Mouse (Mus musculus): Measurements from ENCODE around the gene Nsdhl. TPM values are rescaled to one million over a fixed set of nuclear protein-coding genes. Genes with fewer than 3 reads are reported as not detected.
A peak's percentile ranks its signal among the peaks of the same experiment; 100 is the strongest.

Nsdhl gene
- polyA plus RNA-seq, 1 experiment from 2014 or later = 55.8 TPM

- no peaks in the 10 kb centered on the region for H3K4me1 ChIP-seq (ENCODE audit: control insufficient read depth, insufficient read depth, low read length)
- WGBS = 15% methylated on average over 14 of the region's 14 CpGs
- peak overlapping the region; percentile 48 for H3K4me2 ChIP-seq (ENCODE audit: low read length)
- H3K27ac ChIP-seq (ENCODE audit: low read length) = no peak overlapping the region
- no peaks in the 10 kb centered on the region for H3K9me3 ChIP-seq (replicated peaks; ENCODE audit: control insufficient read depth, low read length, poor library complexity, severe bottlenecking)
- no peaks in the 10 kb centered on the region for H3K27me3 ChIP-seq (ENCODE audit: control insufficient read depth, insufficient read depth, low read depth, low read length)
- H3K4me3 ChIP-seq (ENCODE audit: low read depth, low read length) = peak overlapping the region; percentile 26
- no peaks in the 10 kb centered on the region for H3K36me3 ChIP-seq (ENCODE audit: control insufficient read depth, insufficient read depth, low read length)
- H3K9ac ChIP-seq (ENCODE audit: low read depth, low read length) = no peak overlapping the region
- ATAC-seq = no peak
Measured at GRCm38 (mm10) chrX:72987520-72987905, 69.2 kb downstream of the Nsdhl start.

- WGBS = 92% methylated on average over 3 of the region's 3 CpGs
Measured at GRCm38 (mm10) chrX:72988431-72988830, 70.1 kb downstream of the Nsdhl start.

GRCm38 (mm10) chrX:72990581-72990980, 72.2 kb downstream of the Nsdhl start:
- WGBS = 70% methylated on average over 3 of the region's 3 CpGs
- no peak overlapping the region for H3K9ac ChIP-seq (ENCODE audit: low read depth, low read length)
- no peak overlapping the region for H3K4me2 ChIP-seq (ENCODE audit: low read length)
- no peaks in the 10 kb centered on the region for H3K4me1 ChIP-seq (ENCODE audit: control insufficient read depth, insufficient read depth, low read length)
- no peaks in the 10 kb centered on the region for H3K36me3 ChIP-seq (ENCODE audit: control insufficient read depth, insufficient read depth, low read length)
- no peak for ATAC-seq
- no peaks in the 10 kb centered on the region for H3K9me3 ChIP-seq (replicated peaks; ENCODE audit: control insufficient read depth, low read length, poor library complexity, severe bottlenecking)
- H3K27me3 ChIP-seq (ENCODE audit: control insufficient read depth, insufficient read depth, low read depth, low read length) = no peaks in the 10 kb centered on the region
- no peak overlapping the region for H3K4me3 ChIP-seq (ENCODE audit: low read depth, low read length)
- H3K27ac ChIP-seq (ENCODE audit: low read length) = no peak overlapping the region

More at GRCm38 (mm10) chrX:72988431-72988830, 70.1 kb downstream of the Nsdhl start:
- H3K36me3 ChIP-seq (ENCODE audit: control insufficient read depth, insufficient read depth, low read length) = no peaks in the 10 kb centered on the region
- H3K9me3 ChIP-seq (replicated peaks; ENCODE audit: control insufficient read depth, low read length, poor library complexity, severe bottlenecking) = no peaks in the 10 kb centered on the region
- H3K27me3 ChIP-seq (ENCODE audit: control insufficient read depth, insufficient read depth, low read depth, low read length) = no peaks in the 10 kb centered on the region
- no peak overlapping the region for H3K4me3 ChIP-seq (ENCODE audit: low read depth, low read length)
- no peak overlapping the region for H3K4me2 ChIP-seq (ENCODE audit: low read length)
- H3K4me1 ChIP-seq (ENCODE audit: control insufficient read depth, insufficient read depth, low read length) = no peaks in the 10 kb centered on the region
- no peak overlapping the region for H3K9ac ChIP-seq (ENCODE audit: low read depth, low read length)
- ATAC-seq = no peak
- no peak overlapping the region for H3K27ac ChIP-seq (ENCODE audit: low read length)

GRCm38 (mm10) chrX:72992291-72992919, 74.0 kb downstream of the Nsdhl start:
- Histone ChIP-seq H3K27ac (ENCODE audit: low read length) (no peak overlapping the region), H3K27me3 (ENCODE audit: control insufficient read depth, insufficient read depth, low read depth, low read length) (no peaks in the 10 kb centered on the region), H3K4me1 (ENCODE audit: control insufficient read depth, insufficient read depth, low read length) (no peaks in the 10 kb centered on the region), H3K9me3 (replicated peaks; ENCODE audit: control insufficient read depth, low read length, poor library complexity, severe bottlenecking) (no peaks in the 10 kb centered on the region), H3K36me3 (ENCODE audit: control insufficient read depth, insufficient read depth, low read length) (no peaks in the 10 kb centered on the region), H3K9ac (ENCODE audit: low read depth, low read length) (no peak overlapping the region), H3K4me3 (ENCODE audit: low read depth, low read length) (no peak overlapping the region), H3K4me2 (ENCODE audit: low read length) (no peak overlapping the region)
- ATAC-seq = no peak
- WGBS = 61% methylated on average over 5 of the region's 5 CpGs

GRCm38 (mm10) chrX:72995542-72995941, 77.2 kb downstream of the Nsdhl start:
- no peaks in the 10 kb centered on the region for H3K36me3 ChIP-seq (ENCODE audit: control insufficient read depth, insufficient read depth, low read length)
- H3K9me3 ChIP-seq (replicated peaks; ENCODE audit: control insufficient read depth, low read length, poor library complexity, severe bottlenecking) = no peaks in the 10 kb centered on the region
- H3K4me3 ChIP-seq (ENCODE audit: low read depth, low read length) = no peak overlapping the region
- no peak overlapping the region for H3K27ac ChIP-seq (ENCODE audit: low read length)
- no peak overlapping the region for H3K4me2 ChIP-seq (ENCODE audit: low read length)
- no peak for ATAC-seq
- no peaks in the 10 kb centered on the region for H3K4me1 ChIP-seq (ENCODE audit: control insufficient read depth, insufficient read depth, low read length)
- H3K27me3 ChIP-seq (ENCODE audit: control insufficient read depth, insufficient read depth, low read depth, low read length) = no peaks in the 10 kb centered on the region
- WGBS = 83% methylated on average over 3 of the region's 3 CpGs
- H3K9ac ChIP-seq (ENCODE audit: low read depth, low read length) = no peak overlapping the region

GRCm38 (mm10) chrX:73003110-73003509, 84.8 kb downstream of the Nsdhl start:
- Histone ChIP-seq H3K4me1 (ENCODE audit: control insufficient read depth, insufficient read depth, low read length) (no peaks in the 10 kb centered on the region), H3K27me3 (ENCODE audit: control insufficient read depth, insufficient read depth, low read depth, low read length) (no peaks in the 10 kb centered on the region), H3K27ac (ENCODE audit: low read length) (no peak overlapping the region), H3K9me3 (replicated peaks; ENCODE audit: control insufficient read depth, low read length, poor library complexity, severe bottlenecking) (no peaks in the 10 kb centered on the region), H3K4me2 (ENCODE audit: low read length) (no peak overlapping the region), H3K4me3 (ENCODE audit: low read depth, low read length) (no peak overlapping the region), H3K9ac (ENCODE audit: low read depth, low read length) (no peak overlapping the region), H3K36me3 (ENCODE audit: control insufficient read depth, insufficient read depth, low read length) (no peaks in the 10 kb centered on the region)
- 80% methylated on average over 3 of the region's 5 CpGs for WGBS
- no peak for ATAC-seq

GRCm38 (mm10) chrX:73005678-73006077, 87.3 kb downstream of the Nsdhl start:
- ATAC-seq = no peak
- Histone ChIP-seq H3K36me3 (ENCODE audit: control insufficient read depth, insufficient read depth, low read length) (no peaks in the 10 kb centered on the region), H3K9ac (ENCODE audit: low read depth, low read length) (no peak overlapping the region), H3K27me3 (ENCODE audit: control insufficient read depth, insufficient read depth, low read depth, low read length) (no peaks in the 10 kb centered on the region), H3K4me2 (ENCODE audit: low read length) (no peak overlapping the region), H3K4me3 (ENCODE audit: low read depth, low read length) (no peak overlapping the region), H3K27ac (ENCODE audit: low read length) (no peak overlapping the region), H3K9me3 (replicated peaks; ENCODE audit: control insufficient read depth, low read length, poor library complexity, severe bottlenecking) (no peaks in the 10 kb centered on the region), H3K4me1 (ENCODE audit: control insufficient read depth, insufficient read depth, low read length) (no peaks in the 10 kb centered on the region)
- 73% methylated on average over 4 of the region's 4 CpGs for WGBS

- no peaks in the 10 kb centered on the region for H3K36me3 ChIP-seq (ENCODE audit: control insufficient read depth, insufficient read depth, low read length)
- H3K4me2 ChIP-seq (ENCODE audit: low read length) = peak overlapping the region; percentile 54
- WGBS = 16% methylated on average over 24 of the region's 27 CpGs
- no peaks in the 10 kb centered on the region for H3K9me3 ChIP-seq (replicated peaks; ENCODE audit: control insufficient read depth, low read length, poor library complexity, severe bottlenecking)
- H3K27me3 ChIP-seq (ENCODE audit: control insufficient read depth, insufficient read depth, low read depth, low read length) = no peaks in the 10 kb centered on the region
- H3K4me1 ChIP-seq (ENCODE audit: control insufficient read depth, insufficient read depth, low read length) = no peaks in the 10 kb centered on the region
- peak overlapping the region; percentile 36 for H3K4me3 ChIP-seq (ENCODE audit: low read depth, low read length)
- peak overlapping the region; percentile 82 for H3K27ac ChIP-seq (ENCODE audit: low read length)
- ATAC-seq = peak; percentile 99
- H3K9ac ChIP-seq (ENCODE audit: low read depth, low read length) = peak overlapping the region; percentile 48; the same call in 1 of the 2 replicates
Measured at GRCm38 (mm10) chrX:73007597-73008479, 89.5 kb downstream of the Nsdhl start.
